Mouse (Mus musculus) intestine, embryonic 16.5 days (tissue): ENCODE data around the gene Akt1. TPM values are rescaled to one million over a fixed set of nuclear protein-coding genes. Genes with fewer than 3 reads are reported as not detected.

Experiments
- ATAC-seq: fragments of 200-750 bp; cut with Nextera tagmentation; 2 replicates; pipeline ENCODE4 v1.8.0; 2017; ENCODE audit warnings: moderate TSS enrichment, moderate library complexity
- H3K27ac ChIP-seq: fragments of 300-500 bp; sonication (generic); 2 replicates; pipeline ENCODE4 v1.5.1; 2014; ENCODE audit warnings: mild to moderate bottlenecking, low read length
- H3K27me3 ChIP-seq: fragments of 300-500 bp; sonication (generic); replicated peaks from 2 replicates; pipeline ENCODE4 v1.6.1; 2014; ENCODE audit warnings: low read length, control low read depth, mixed read lengths; ENCODE audit not compliant: control insufficient read depth, insufficient read depth
- H3K36me3 ChIP-seq: fragments of 300-500 bp; sonication (generic); 2 replicates; pipeline ENCODE4 v1.6.1; 2014; ENCODE audit warnings: low read length, control low read depth; ENCODE audit not compliant: control insufficient read depth, insufficient read depth
- H3K4me1 ChIP-seq: fragments of 300-500 bp; sonication (generic); 2 replicates; pipeline ENCODE4 v1.6.1; 2014; ENCODE audit warnings: low read length, control low read depth, mixed read lengths; ENCODE audit not compliant: control insufficient read depth, insufficient read depth
- H3K4me2 ChIP-seq: fragments of 300-500 bp; sonication (generic); 2 replicates; pipeline ENCODE4 v1.6.1; 2014; ENCODE audit warnings: low read depth, low read length, control low read depth
- H3K4me3 ChIP-seq: fragments of 300-500 bp; sonication (generic); 2 replicates; pipeline ENCODE4 v1.5.1; 2014; ENCODE audit warnings: mild to moderate bottlenecking, low read length
- H3K9ac ChIP-seq: fragments of 300-500 bp; sonication (generic); 2 replicates; pipeline ENCODE4 v1.6.1; 2014; ENCODE audit warnings: low read depth, low read length
- H3K9me3 ChIP-seq: fragments of 300-500 bp; sonication (generic); 2 replicates; pipeline ENCODE4 v1.6.1; 2016; ENCODE audit warnings: low read length, control low read depth; ENCODE audit not compliant: control insufficient read depth
- WGBS: fragments of 180-500 bp; shearing (Covaris S2); extraction: QIAGEN DNeasy Blood & Tissue Kit; methylation state at CpG from one replicate; pipeline ENCODE4 v1.1.7; 2014; 5-methylcytosine and 5-hydroxymethylcytosine counted together
- polyA plus RNA-seq: library from polyadenylated mRNA; unstranded; fragments of >200 nt; fragmentation: Nextera tagmentation; extraction: Ambion mirVana; gene quantifications from 2 replicates; pipeline ENCODE4 v1.2.1, GENCODE M21; 2015

Akt1 gene
- polyA plus RNA-seq, 1 experiment from 2014 or later: 56.5 TPM

DNA sequence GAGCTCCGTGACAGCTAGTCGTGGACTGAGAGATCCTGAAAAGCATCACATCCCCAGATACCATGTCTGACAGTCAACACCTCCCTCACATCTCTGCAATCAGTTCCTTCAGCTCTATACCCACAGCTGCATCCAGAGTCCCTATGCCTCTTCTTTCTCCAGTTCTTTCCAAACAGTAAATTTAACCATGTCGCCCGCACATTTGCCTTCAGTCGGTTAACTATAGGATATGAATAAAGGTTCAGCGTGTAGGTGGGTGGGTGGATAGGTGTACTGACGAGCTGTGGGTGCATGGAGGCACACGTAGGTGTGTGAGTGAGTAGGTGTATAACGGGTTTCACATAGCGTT is 19.4 kb upstream of the Akt1 start:
- peak overlapping the region; percentile 75 for H3K4me3 ChIP-seq
- H3K9me3 ChIP-seq: no peaks in the 10 kb centered on the region
- no peak for ATAC-seq
- WGBS: 82% methylated on average over 10 of the region's 10 CpGs
- H3K36me3 ChIP-seq: no peaks in the 10 kb centered on the region
- peaks cover 12% of the 10 kb centered on the region for H3K4me1 ChIP-seq
- H3K27ac ChIP-seq: no peak overlapping the region
- H3K4me2 ChIP-seq: peak overlapping the region; percentile 83
- H3K27me3 ChIP-seq: no peaks in the 10 kb centered on the region
- peak overlapping the region; percentile 95; the same call in 1 of the 2 replicates for H3K9ac ChIP-seq

DNA sequence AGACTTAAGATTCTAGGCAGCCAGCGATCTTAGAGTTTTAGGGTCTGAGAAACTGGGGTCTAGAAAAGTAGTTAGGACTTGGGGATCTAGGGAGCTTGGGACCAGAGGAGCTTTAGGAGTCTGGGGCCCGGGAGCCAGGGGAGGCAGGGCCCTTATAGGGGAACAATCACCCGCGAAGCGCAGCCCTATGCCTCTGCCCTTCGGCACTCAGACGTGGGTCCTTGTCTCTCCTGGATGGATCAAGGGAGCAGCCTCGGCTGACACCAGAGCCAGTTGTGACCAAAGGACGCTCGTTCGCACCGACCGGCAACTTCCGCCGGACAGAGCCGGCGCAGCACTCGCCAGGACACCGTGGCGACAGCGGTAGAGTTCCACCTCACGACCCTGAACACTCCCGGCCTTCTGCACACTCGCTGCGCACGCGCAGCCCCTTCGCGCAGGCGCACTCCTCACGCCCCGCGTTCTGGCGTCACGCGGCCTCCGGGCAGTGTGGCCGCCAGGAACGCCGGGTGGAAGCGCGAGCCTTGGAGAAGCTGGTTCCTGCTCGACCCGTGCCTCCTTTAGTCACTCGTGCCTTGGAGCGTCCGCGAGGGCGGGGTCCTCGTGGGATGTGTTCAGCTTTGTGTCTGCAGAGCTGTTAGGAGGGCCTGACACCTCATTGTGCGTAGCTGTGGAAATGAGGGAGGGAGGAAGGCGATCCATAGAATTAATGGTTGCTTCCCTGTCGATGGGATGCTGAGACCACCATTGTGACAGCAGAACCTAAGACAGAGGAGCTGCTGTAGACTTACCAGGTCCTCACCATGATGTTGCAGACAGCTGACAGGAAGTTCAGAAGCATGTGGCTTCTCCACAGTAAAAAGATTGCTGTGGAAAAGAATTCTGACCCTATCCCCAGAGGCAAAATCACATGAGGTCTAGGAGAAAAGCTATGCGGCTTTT is 18.8 kb upstream of the Akt1 start:
- no peaks in the 10 kb centered on the region for H3K27me3 ChIP-seq
- H3K27ac ChIP-seq: peak overlapping the region; percentile 80
- H3K9ac ChIP-seq: peak overlapping the region; percentile 95
- peak; percentile 94 for ATAC-seq
- H3K4me1 ChIP-seq: peaks cover 17% of the 10 kb centered on the region
- peak overlapping the region; percentile 75 for H3K4me3 ChIP-seq
- 3% methylated on average over 54 of the region's 54 CpGs for WGBS
- H3K36me3 ChIP-seq: no peaks in the 10 kb centered on the region
- H3K9me3 ChIP-seq: no peaks in the 10 kb centered on the region
- H3K4me2 ChIP-seq: peak overlapping the region; percentile 83

DNA sequence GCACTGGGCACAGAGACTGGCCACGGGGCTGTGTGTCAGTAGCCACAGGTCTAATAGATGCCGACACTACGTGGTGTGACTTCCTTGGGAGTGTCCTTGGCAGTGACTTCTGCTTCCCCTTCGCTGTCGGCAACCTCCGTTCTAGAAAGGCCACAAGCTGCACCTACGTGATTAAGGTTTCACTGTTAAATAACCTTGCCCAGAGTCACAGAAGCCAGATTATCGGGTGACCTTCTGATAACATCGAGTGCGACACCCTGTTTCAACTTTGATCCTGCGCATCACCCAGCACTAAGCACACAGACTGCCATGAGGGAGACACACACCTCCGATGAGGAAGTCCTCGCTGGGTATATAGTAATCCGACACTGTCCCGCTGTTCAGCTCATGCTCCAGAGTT is 13.8 kb upstream of the Akt1 start:
- ATAC-seq: peak; percentile 50
- Histone ChIP-seq H3K36me3 (no peaks in the 10 kb centered on the region), H3K4me2 (peak overlapping the region; percentile 26), H3K27ac (no peak overlapping the region), H3K4me1 (peaks cover 14% of the 10 kb centered on the region), H3K9ac (no peak overlapping the region), H3K9me3 (no peaks in the 10 kb centered on the region), H3K27me3 (no peaks in the 10 kb centered on the region), H3K4me3 (no peak overlapping the region)
- 36% methylated on average over 15 of the region's 15 CpGs for WGBS

DNA sequence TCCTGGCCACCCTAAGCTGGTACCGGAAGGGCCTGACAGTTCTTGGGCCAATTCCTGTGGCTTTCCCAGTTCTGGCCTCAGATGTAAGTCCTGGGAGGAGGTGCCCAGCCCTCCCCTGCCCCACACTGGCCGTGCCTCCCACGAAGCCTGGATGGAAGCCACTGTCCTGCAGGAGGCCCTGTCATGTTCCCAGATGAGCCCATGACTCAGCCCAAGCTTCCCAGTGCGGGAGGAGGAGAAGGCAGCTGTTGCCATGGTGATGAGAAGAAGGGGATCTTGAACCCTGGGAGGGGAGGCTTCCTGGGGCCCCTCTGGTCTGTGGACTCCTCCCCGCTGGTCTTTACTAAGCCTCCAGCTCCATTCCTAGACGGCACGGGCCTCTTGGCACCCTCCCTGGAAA is 8.7 kb upstream of the Akt1 start:
- no peak for ATAC-seq
- no peaks in the 10 kb centered on the region for H3K9me3 ChIP-seq

DNA sequence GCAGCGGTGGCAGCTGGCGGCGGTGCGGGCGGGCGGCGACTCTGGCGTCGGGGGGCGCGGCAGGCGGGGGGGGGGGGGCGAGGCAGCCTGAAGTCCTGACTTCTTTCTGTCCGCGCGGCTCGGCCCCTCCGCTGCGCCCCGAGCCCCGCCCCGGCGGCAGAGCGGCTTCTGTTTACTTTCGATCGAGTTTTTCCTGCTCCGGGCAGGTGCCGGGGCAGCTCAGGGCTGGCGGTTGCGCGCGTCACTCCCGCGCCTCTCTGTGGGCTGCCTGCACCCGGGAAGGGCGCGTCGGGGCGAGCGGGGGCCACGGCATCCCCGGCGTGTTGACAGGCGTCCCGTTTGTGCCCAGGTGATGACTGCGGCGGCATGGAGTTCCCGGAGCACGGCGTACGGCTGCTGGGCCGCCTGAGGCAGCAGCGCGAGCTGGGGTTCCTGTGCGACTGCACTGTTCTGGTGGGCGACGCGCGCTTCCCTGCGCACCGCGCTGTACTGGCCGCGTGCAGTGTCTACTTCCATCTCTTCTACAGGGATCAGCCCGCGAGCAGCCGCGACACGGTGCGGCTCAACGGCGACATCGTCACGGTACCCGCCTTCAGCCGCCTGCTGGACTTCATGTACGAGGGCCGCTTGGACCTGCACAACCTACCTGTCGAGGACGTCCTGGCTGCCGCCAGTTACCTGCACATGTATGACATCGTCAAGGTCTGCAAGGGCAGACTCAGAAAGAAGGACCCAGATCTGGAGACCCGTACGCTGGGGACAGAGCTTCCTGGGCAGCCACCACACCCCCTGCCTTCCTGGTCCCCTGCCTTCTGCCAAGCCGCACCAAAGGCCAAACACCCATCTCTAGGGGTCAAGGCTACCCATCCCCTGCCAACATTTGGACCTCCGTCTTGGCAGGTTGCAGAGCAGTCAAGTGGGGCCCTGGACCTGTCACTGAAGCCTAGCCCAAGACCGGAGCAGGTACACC is 4.6 kb upstream of the Akt1 start:
- peak overlapping the region; percentile 78 for H3K9ac ChIP-seq
- no peaks in the 10 kb centered on the region for H3K36me3 ChIP-seq
- H3K4me3 ChIP-seq: peak overlapping the region; percentile 73
- H3K27me3 ChIP-seq: peaks cover 9% of the 10 kb centered on the region; the same call in 1 of the 2 replicates
- peak overlapping the region; percentile 96 for H3K4me2 ChIP-seq
- peaks cover 36% of the 10 kb centered on the region for H3K4me1 ChIP-seq
- H3K27ac ChIP-seq: peak overlapping the region; percentile 92
- whole genome bisulfite sequencing: 5% methylated on average over 66 of the region's 87 CpGs
- ATAC-seq: peak; percentile 74
- H3K9me3 ChIP-seq: no peaks in the 10 kb centered on the region

More for the DNA sequence above, 8.7 kb upstream of the Akt1 start:
- Histone ChIP-seq H3K27ac (no peak overlapping the region), H3K9ac (no peak overlapping the region), H3K27me3 (peaks cover 9% of the 10 kb centered on the region; the same call in 1 of the 2 replicates), H3K36me3 (no peaks in the 10 kb centered on the region), H3K4me3 (no peak overlapping the region), H3K4me1 (peaks cover 24% of the 10 kb centered on the region), H3K4me2 (no peak overlapping the region)
- 68% methylated on average over 7 of the region's 7 CpGs for WGBS

DNA sequence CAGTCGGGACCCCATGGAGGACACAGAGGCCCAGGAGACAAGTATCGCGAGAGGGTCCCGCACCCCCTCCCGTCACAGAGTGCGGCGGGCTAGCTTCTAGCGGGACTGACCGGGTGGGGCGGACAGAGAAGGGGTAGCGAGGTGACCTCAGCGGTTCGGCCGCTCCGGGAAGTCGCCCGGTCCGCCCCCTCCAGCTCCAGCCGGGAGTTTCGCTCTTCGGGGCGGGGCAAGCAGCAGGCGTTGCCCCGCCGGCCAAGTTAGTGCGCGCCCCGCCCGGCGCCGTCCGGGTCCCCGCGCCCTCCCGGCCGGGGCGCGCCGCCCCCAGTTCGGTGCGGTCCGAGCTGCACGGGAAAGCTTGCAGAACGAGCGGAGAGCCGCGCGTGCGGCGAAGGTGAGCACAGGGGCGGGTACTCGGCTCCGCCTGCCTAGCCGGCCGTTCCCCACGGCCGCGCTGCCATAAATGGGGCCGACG is 3.9 kb upstream of the Akt1 start, which contains the start of gene Zbtb42:
Gene Zbtb42 (plus strand): TSS at position 274 of the 472 bp plus-strand sequence.
- no peaks in the 10 kb centered on the region for H3K36me3 ChIP-seq
- H3K27me3 ChIP-seq: peaks cover 9% of the 10 kb centered on the region; the same call in 1 of the 2 replicates
- ATAC-seq: peak; percentile 43
- H3K9ac ChIP-seq: peak within 1 kb of the TSS; percentile 78
- H3K4me2 ChIP-seq: peak within 1 kb of the TSS; percentile 96
- H3K27ac ChIP-seq: peak within 1 kb of the TSS; percentile 92
- 0% methylated on average over 53 of the region's 60 CpGs for WGBS
- peaks cover 36% of the 10 kb centered on the region for H3K4me1 ChIP-seq
- no peaks in the 10 kb centered on the region for H3K9me3 ChIP-seq
- H3K4me3 ChIP-seq: peak within 1 kb of the TSS; percentile 73

DNA sequence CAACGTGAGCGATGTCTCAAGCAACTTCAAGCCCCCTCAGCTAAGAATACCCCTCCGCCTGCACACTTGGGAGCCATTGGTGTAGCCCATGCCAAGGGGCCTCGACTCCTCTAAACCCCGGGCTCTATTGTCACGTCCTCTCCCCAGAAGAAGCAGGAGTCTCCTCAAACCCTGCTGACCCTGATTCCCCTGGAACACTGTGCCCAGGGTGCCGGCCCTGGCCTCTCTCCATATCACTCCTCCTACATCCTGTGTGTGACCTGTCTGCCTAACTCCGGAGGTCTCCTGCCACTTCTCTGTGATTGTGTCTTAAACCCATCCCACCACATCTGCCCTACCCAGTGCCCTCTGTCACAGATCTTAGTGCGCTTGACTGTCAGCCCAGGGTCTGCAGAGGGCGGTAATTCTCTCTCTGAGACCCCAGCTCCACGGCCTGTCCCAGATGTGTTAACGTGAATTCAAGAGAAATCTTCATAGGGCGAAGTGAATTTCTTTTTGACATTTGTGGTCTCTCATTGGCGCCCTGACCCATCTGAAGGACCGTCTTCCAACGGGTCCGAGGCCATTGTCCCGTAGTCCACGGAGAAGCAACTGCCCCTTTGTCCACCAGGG is 3.4 kb upstream of the Akt1 start:
- peak overlapping the region; percentile 78 for H3K9ac ChIP-seq
- no peaks in the 10 kb centered on the region for H3K36me3 ChIP-seq
- H3K9me3 ChIP-seq: no peaks in the 10 kb centered on the region
- WGBS: 27% methylated on average over 19 of the region's 19 CpGs
- peaks cover 9% of the 10 kb centered on the region; the same call in 1 of the 2 replicates for H3K27me3 ChIP-seq
- ATAC-seq: no peak
- peak overlapping the region; percentile 73 for H3K4me3 ChIP-seq
- H3K27ac ChIP-seq: peak overlapping the region; percentile 92
- peaks cover 37% of the 10 kb centered on the region for H3K4me1 ChIP-seq
- H3K4me2 ChIP-seq: peak overlapping the region; percentile 96

DNA sequence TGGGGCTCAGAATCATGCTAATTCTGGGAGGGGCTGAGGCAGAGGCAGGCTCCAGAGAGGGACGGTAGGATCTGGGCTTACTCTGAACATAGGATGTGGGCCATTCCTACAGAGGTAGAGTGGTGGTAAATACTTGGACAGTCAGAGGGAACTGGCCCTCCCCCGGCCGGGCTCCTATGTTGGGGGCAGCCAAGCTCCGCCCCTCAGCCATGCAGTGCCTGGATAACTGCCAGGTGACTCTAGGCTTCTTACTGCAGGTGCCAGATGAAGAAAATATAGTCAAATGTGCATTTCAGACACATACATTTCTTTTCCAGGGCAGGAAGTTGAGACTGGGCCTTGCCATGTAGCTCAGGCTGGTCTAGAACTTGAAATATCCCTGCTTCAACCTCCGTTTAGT is 2.4 kb upstream of the Akt1 start:
- Histone ChIP-seq H3K4me3 (no peak overlapping the region), H3K9me3 (no peaks in the 10 kb centered on the region), H3K4me1 (peaks cover 46% of the 10 kb centered on the region), H3K36me3 (no peaks in the 10 kb centered on the region), H3K9ac (no peak overlapping the region), H3K27me3 (peaks cover 9% of the 10 kb centered on the region; the same call in 1 of the 2 replicates), H3K4me2 (no peak overlapping the region), H3K27ac (no peak overlapping the region)
- no peak for ATAC-seq
- WGBS: 54% methylated on average over 5 of the region's 5 CpGs
